Mouse (Mus musculus) testis, adult 2 months (tissue): ENCODE results near the gene Itfg2.

Experiments
- CTCF ChIP-seq: fragments of 200-500 bp; IDR thresholded peaks from 2 replicates; pipeline ENCODE4 v1.5.1; 2012; ENCODE audit warnings: low read depth, mild to moderate bottlenecking, inconsistent platforms, low read length, moderate library complexity; ENCODE audit not compliant: control insufficient read depth, insufficient read depth, insufficient replicate concordance
- POLR2A ChIP-seq: fragments of 200-500 bp; IDR thresholded peaks from 2 replicates; pipeline ENCODE4 v1.6.1; 2012; ENCODE audit warnings: low read depth, mild to moderate bottlenecking, inconsistent platforms, low read length, moderate library complexity; ENCODE audit not compliant: control insufficient read depth

- no peak for TF ChIP-seq CTCF
- TF ChIP-seq POLR2A, result no peak
Measured at GRCm38 (mm10) chr6:128445761-128446535, 21.2 kb upstream of the Itfg2 start.
